Mouse (Mus musculus) megakaryocyte, embryonic 14.5 days (primary cell): Measurements from ENCODE around the gene Tbc1d8b.

Experiments used
- FLI1 ChIP-seq: IDR thresholded peaks from 2 replicates; pipeline ENCODE4 v1.6.1; 2012; ENCODE audit warnings: low read length, inconsistent platforms, mixed read lengths
- GATA1 ChIP-seq: IDR thresholded peaks from 3 replicates; pipeline ENCODE4 v1.6.1; 2012; ENCODE audit warnings: mixed read lengths, low read length, inconsistent platforms, borderline replicate concordance

- no peak for TF ChIP-seq GATA1
- no peak for TF ChIP-seq FLI1
These were observed 22.7 kb upstream of the Tbc1d8b start for GRCm38 (mm10) chrX:139662111-139662510.
